Mouse (Mus musculus) E14TG2a.4 (cell line): ENCODE data around the gene Atp10a.

Experiments used
- H3K27me3 ChIP-seq: 2 replicates; pipeline ENCODE4 v1.6.1; 2014; ENCODE audit warnings: low read length, control low read depth; ENCODE audit not compliant: insufficient read depth
- H3K36me3 ChIP-seq: 2 replicates; pipeline ENCODE4 v1.6.1; 2014; ENCODE audit warnings: low read length, control low read depth; ENCODE audit not compliant: insufficient read depth
- H3K4me1 ChIP-seq: replicated peaks from 2 replicates; pipeline ENCODE4 v1.6.1; 2014; ENCODE audit warnings: low read depth, low read length, control low read depth
- H3K4me3 ChIP-seq: replicated peaks from 2 replicates; pipeline ENCODE4 v1.5.1; 2014; ENCODE audit warnings: mild to moderate bottlenecking, low read length
- H3K9me3 ChIP-seq: 2 replicates; pipeline ENCODE4 v1.6.1; 2014; ENCODE audit warnings: low read length, control low read depth
- CTCF ChIP-seq: conservative IDR thresholded peaks from 2 replicates; pipeline ENCODE4 v1.5.1; 2014; ENCODE audit warnings: low read length
- NANOG ChIP-seq: IDR thresholded peaks from 2 replicates; pipeline ENCODE4 v1.6.1; 2014; ENCODE audit warnings: borderline replicate concordance, low read length, mixed read lengths
- POU5F1 ChIP-seq: IDR thresholded peaks from 2 replicates; pipeline ENCODE4 v1.6.1; 2014; ENCODE audit warnings: low read length, borderline replicate concordance

Atp10a gene

GRCm38 (mm10) chr7:58655866-58656265, at the start of gene Atp10a:
Gene Atp10a (plus strand): TSS chr7:58656166.
- Histone ChIP-seq H3K4me1 (peaks cover 5% of the 10 kb centered on the region; the same call in 1 of the 2 replicates), H3K27me3 (peaks cover 28% of the 10 kb centered on the region), H3K9me3 (peaks cover 14% of the 10 kb centered on the region), H3K36me3 (no peaks in the 10 kb centered on the region), H3K4me3 (no peak within 1 kb of the TSS)
- TF ChIP-seq CTCF (no peak), NANOG (no peak), POU5F1 (no peak)

GRCm38 (mm10) chr7:58618048-58618447, 37.9 kb upstream of the Atp10a start:
- H3K27me3 ChIP-seq = no peaks in the 10 kb centered on the region
- TF ChIP-seq POU5F1 = no peak
- TF ChIP-seq NANOG = no peak
- no peak for TF ChIP-seq CTCF
- H3K4me3 ChIP-seq = no peak overlapping the region
- no peaks in the 10 kb centered on the region for H3K36me3 ChIP-seq
- H3K9me3 ChIP-seq = no peaks in the 10 kb centered on the region
- H3K4me1 ChIP-seq = no peaks in the 10 kb centered on the region

- no peak overlapping the region for H3K4me3 ChIP-seq
- no peaks in the 10 kb centered on the region for H3K27me3 ChIP-seq
- H3K36me3 ChIP-seq = no peaks in the 10 kb centered on the region
- TF ChIP-seq NANOG (no peak), CTCF (no peak), POU5F1 (no peak)
- no peaks in the 10 kb centered on the region for H3K4me1 ChIP-seq
- no peaks in the 10 kb centered on the region for H3K9me3 ChIP-seq
Measured at GRCm38 (mm10) chr7:58626305-58627155, 29.4 kb upstream of the Atp10a start.

GRCm38 (mm10) chr7:58627381-58627780, 28.6 kb upstream of the Atp10a start:
- no peak overlapping the region for H3K4me3 ChIP-seq
- no peaks in the 10 kb centered on the region for H3K9me3 ChIP-seq
- no peak for TF ChIP-seq CTCF
- no peak for TF ChIP-seq POU5F1
- no peak for TF ChIP-seq NANOG
- H3K36me3 ChIP-seq = no peaks in the 10 kb centered on the region
- no peaks in the 10 kb centered on the region for H3K4me1 ChIP-seq
- H3K27me3 ChIP-seq = no peaks in the 10 kb centered on the region

- H3K4me1 ChIP-seq = no peaks in the 10 kb centered on the region
- TF ChIP-seq POU5F1 = no peak
- peak; percentile 28; the same call in 1 of the 2 replicates for TF ChIP-seq CTCF
- no peak for TF ChIP-seq NANOG
- H3K36me3 ChIP-seq = no peaks in the 10 kb centered on the region
- H3K4me3 ChIP-seq = no peak overlapping the region
- H3K9me3 ChIP-seq = no peaks in the 10 kb centered on the region
- H3K27me3 ChIP-seq = no peaks in the 10 kb centered on the region
Measured at GRCm38 (mm10) chr7:58629233-58629632, 26.7 kb upstream of the Atp10a start.

GRCm38 (mm10) chr7:58633683-58634082, 22.3 kb upstream of the Atp10a start:
- Histone ChIP-seq H3K4me1 (no peaks in the 10 kb centered on the region), H3K4me3 (no peak overlapping the region), H3K9me3 (no peaks in the 10 kb centered on the region), H3K36me3 (no peaks in the 10 kb centered on the region), H3K27me3 (no peaks in the 10 kb centered on the region)
- no peak for TF ChIP-seq NANOG
- TF ChIP-seq CTCF = no peak
- TF ChIP-seq POU5F1 = no peak

- H3K9me3 ChIP-seq = no peaks in the 10 kb centered on the region
- H3K36me3 ChIP-seq = no peaks in the 10 kb centered on the region
- TF ChIP-seq CTCF (no peak), NANOG (no peak), POU5F1 (no peak)
Measured at GRCm38 (mm10) chr7:58639676-58640075, 16.3 kb upstream of the Atp10a start.

GRCm38 (mm10) chr7:58640456-58640855, 15.5 kb upstream of the Atp10a start:
- H3K4me1 ChIP-seq = no peaks in the 10 kb centered on the region
- TF ChIP-seq NANOG (no peak), POU5F1 (no peak), CTCF (no peak)
- H3K9me3 ChIP-seq = no peaks in the 10 kb centered on the region
- H3K36me3 ChIP-seq = no peaks in the 10 kb centered on the region
- H3K4me3 ChIP-seq = no peak overlapping the region
- no peaks in the 10 kb centered on the region for H3K27me3 ChIP-seq

More at GRCm38 (mm10) chr7:58639676-58640075, 16.3 kb upstream of the Atp10a start:
- H3K4me1 ChIP-seq = no peaks in the 10 kb centered on the region
- no peak overlapping the region for H3K4me3 ChIP-seq
- no peaks in the 10 kb centered on the region for H3K27me3 ChIP-seq

- TF ChIP-seq POU5F1 (no peak), NANOG (no peak), CTCF (no peak)
- Histone ChIP-seq H3K4me1 (no peaks in the 10 kb centered on the region), H3K36me3 (no peaks in the 10 kb centered on the region), H3K4me3 (no peak overlapping the region), H3K9me3 (no peaks in the 10 kb centered on the region), H3K27me3 (no peaks in the 10 kb centered on the region)
Measured at GRCm38 (mm10) chr7:58641916-58642315, 14.1 kb upstream of the Atp10a start.
